Mouse (Mus musculus) brain, embryonic 14.5 days (tissue): ENCODE measurements around the gene Pi4kb. TPM values are rescaled to one million over a fixed set of nuclear protein-coding genes. Genes with fewer than 3 reads are reported as not detected.

Experiments used
- DNase-seq: peaks from one replicate; pipeline ENCODE4 v3.0.0-alpha.2; 2011; ENCODE audit warnings: low read depth
- CTCF ChIP-seq: fragments of 200-500 bp; IDR thresholded peaks from 2 replicates; pipeline ENCODE4 v1.5.1; 2012; ENCODE audit warnings: inconsistent platforms, mild to moderate bottlenecking, moderate library complexity, borderline replicate concordance; ENCODE audit not compliant: insufficient read depth, insufficient read length; ENCODE audit errors: extremely low read depth
- POLR2A ChIP-seq: fragments of 200-500 bp; IDR thresholded peaks from 2 replicates; pipeline ENCODE4 v1.6.1; 2012; ENCODE audit warnings: mild to moderate bottlenecking, inconsistent platforms, borderline replicate concordance; ENCODE audit not compliant: poor library complexity, insufficient read depth, insufficient read length, severe bottlenecking; ENCODE audit errors: extremely low read depth
- polyA plus RNA-seq: library from polyadenylated mRNA; depleted of rRNA; stranded (reverse); fragments of >200 nt; gene quantifications from 2 replicates; pipeline ENCODE4 v1.2.3, GENCODE M21; 2012; rRNA removed

Pi4kb gene
- polyA plus RNA-seq, 1 experiment = 59.5 TPM

GRCm38 (mm10) chr3:95029953-95030352 is 55.4 kb downstream of the Pi4kb start:
- no peak for DNase-seq

GRCm38 (mm10) chr3:95041625-95042024 is 67.1 kb downstream of the Pi4kb start:
- TF ChIP-seq CTCF = no peak
- no peak for TF ChIP-seq POLR2A
- no peak for DNase-seq

More at GRCm38 (mm10) chr3:95029953-95030352, 55.4 kb downstream of the Pi4kb start:
- TF ChIP-seq CTCF (no peak), POLR2A (no peak)

- peak; percentile 99 for DNase-seq
- TF ChIP-seq CTCF (no peak), POLR2A (peak; percentile 83; the same call in 1 of the 2 replicates)
Measured at GRCm38 (mm10) chr3:95042166-95042837, 67.8 kb downstream of the Pi4kb start, which contains the start of gene Psmd4. Gene Psmd4, minus strand, starts transcription at chr3:95042614.

- TF ChIP-seq POLR2A (no peak), CTCF (no peak)
- DNase-seq = no peak
Measured at GRCm38 (mm10) chr3:95042838-95043229, 68.3 kb downstream of the Pi4kb start.

DNA sequence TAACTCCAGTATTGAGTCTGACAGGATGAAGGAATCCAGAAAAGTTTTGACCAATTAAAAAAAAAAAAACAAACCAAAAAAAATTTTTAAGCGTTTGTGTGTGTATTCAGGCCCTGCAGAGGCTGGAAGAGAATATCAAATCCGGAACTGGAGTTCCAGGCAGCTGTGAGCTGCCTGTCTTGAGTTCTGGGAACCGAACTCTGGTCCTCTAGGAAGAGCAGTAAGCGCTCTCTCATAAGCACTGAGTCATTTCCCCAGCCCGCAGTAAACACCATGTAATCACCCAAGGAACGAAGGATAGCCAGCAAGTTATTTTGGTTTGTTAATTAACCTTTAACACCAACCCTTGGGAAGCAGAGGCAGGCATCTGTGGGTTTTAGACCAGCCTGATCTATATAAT is 68.7 kb downstream of the Pi4kb start:
- TF ChIP-seq POLR2A = no peak
- no peak for TF ChIP-seq CTCF
- no peak for DNase-seq

DNA sequence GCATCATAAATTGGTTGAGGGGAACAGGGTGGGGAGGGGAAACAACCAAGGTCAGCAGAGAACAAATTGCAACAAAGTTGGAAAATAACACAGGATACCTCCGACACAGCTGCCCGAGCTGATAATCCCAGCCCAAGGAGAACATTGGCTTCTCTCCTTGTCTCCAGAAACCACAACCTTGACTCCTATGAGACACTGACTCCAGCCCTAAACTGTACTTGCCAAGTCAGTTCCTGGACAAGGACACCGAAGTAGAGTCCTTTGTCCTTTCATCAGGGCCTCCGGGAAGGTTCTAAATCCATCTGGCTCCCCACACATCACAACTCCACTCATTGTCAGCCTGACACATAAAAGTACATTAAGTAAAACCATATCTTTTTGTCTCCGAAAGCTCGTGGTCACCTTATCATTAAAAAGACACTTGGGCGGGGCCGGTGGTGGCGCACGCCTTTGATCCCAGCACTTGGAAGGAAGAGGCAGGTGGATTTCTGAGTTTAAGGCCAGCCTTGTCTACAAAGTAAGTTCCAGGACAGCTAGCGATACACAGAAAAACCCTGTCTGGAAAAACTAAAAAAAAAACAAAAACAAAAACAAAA is 72.0 kb downstream of the Pi4kb start:
- TF ChIP-seq CTCF = no peak
- no peak for DNase-seq

DNA sequence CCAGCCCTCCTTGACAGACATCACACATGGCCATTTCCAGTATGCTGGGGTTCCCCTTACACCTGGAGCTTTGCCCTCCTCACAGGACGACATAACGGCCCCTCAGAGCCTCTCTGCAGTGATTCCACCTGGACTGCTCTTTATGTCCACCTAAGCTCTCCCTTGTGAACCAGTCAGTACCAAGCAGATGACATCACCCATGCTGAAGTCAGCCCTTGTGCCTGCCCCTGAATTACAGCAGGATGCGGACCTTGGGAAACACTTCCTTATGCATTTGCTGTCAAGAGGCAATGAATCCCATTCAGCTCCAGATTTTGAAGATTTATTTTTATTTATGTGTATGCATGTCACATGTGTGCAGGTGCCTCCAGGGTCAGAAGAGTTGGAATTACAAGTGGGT is 73.4 kb downstream of the Pi4kb start:
- DNase-seq = no peak
- TF ChIP-seq CTCF = no peak
- TF ChIP-seq POLR2A = no peak

- peak; percentile 74 for DNase-seq
- TF ChIP-seq CTCF (peak; percentile 33; the same call in 1 of the 2 replicates), POLR2A (no peak)
Measured at GRCm38 (mm10) chr3:95052959-95053358, 78.4 kb downstream of the Pi4kb start.

GRCm38 (mm10) chr3:95053701-95054100 is 79.2 kb downstream of the Pi4kb start:
- peak; percentile 63 for DNase-seq
- TF ChIP-seq POLR2A = no peak
- peak; percentile 67; the same call in 1 of the 2 replicates for TF ChIP-seq CTCF

DNA sequence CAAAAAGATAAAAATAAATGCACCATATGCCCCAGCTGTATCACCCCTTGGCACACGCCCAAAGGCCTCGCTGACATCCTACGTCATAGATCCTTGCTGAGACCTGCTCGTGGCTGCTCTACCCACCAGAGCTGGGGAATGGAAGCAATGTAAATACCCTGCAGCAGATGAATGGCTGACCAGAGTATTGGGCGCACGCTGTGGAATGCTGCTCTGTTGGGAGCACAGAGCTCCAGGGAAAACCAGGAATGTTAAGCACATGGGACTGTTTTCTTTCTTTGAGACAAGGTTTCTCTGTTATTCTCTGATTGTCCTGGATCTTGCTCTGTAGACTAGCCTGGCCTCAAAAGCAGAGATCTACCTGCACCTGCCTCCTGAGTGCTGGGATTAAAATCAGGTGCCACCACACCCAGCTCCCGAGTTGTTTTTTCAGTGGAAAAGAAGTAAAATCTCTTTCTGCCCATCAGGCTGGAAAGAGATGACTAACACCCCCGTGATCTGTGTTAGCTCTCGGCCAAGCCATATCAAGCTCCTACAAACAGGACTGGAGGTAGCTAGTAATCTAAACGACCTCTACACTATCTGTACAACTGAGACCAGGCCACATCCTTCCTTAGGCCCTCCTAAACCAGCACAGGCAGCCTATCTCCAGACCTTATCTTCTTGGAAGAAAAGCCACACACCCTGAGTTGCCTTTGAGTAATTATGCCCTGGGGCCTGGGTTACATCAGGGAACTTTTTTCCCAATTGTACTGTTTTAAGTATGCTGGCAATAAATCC is 80.1 kb downstream of the Pi4kb start:
- DNase-seq = peak; percentile 50
- no peak for TF ChIP-seq CTCF
- TF ChIP-seq POLR2A = no peak

GRCm38 (mm10) chr3:95056275-95056674 is 81.7 kb downstream of the Pi4kb start:
- DNase-seq = no peak
- no peak for TF ChIP-seq POLR2A
- TF ChIP-seq CTCF = no peak

Other genes starting within 250 kb of the Pi4kb start
- gene Cgn, start 188.2 kb upstream of the Pi4kb start, polyA plus RNA-seq = 4.2 and 7.0 TPM in 2 replicates
- 66.8 and 78.4 TPM in 2 replicates for gene Pogz, start 137.2 kb upstream of the Pi4kb start, polyA plus RNA-seq
- 353 and 477 TPM in 2 replicates for gene Psmb4, start 87.8 kb upstream of the Pi4kb start, polyA plus RNA-seq
- 9.7 and 10.6 TPM in 2 replicates for gene Selenbp1, start 41.7 kb upstream of the Pi4kb start, polyA plus RNA-seq
- 26.1 and 29.6 TPM in 2 replicates for gene Rfx5, start 20.7 kb upstream of the Pi4kb start, polyA plus RNA-seq
- 23.6 and 25.1 TPM in 2 replicates for gene Zfp687, start 40.7 kb downstream of the Pi4kb start, polyA plus RNA-seq
- 256 and 330 TPM in 2 replicates for gene Psmd4, start 67.9 kb downstream of the Pi4kb start, polyA plus RNA-seq
- 30.4 and 31.6 TPM in 2 replicates for gene Pip5k1a, start 132.2 kb downstream of the Pi4kb start, polyA plus RNA-seq
- 159 and 173 TPM in 2 replicates for gene Vps72, start 136.3 kb downstream of the Pi4kb start, polyA plus RNA-seq
- 1.5 and 2.1 TPM in 2 replicates for gene Tmod4, start 149.7 kb downstream of the Pi4kb start, polyA plus RNA-seq
- gene Scnm1, start 159.3 kb downstream of the Pi4kb start, polyA plus RNA-seq = 101 and 136 TPM in 2 replicates
- gene Lysmd1, start 159.4 kb downstream of the Pi4kb start, polyA plus RNA-seq = 23.7 and 27.4 TPM in 2 replicates
- gene Tnfaip8l2, start 167.6 kb downstream of the Pi4kb start, polyA plus RNA-seq = 2.3 and 2.4 TPM in 2 replicates
- 138 and 164 TPM in 2 replicates for gene Sema6c, start 185.7 kb downstream of the Pi4kb start, polyA plus RNA-seq
- 14.4 and 14.7 TPM in 2 replicates for gene Gabpb2, start 243.2 kb downstream of the Pi4kb start, polyA plus RNA-seq